Mouse (Mus musculus): ENCODE data around the gene Gng2.

Gene Gng2

DNA sequence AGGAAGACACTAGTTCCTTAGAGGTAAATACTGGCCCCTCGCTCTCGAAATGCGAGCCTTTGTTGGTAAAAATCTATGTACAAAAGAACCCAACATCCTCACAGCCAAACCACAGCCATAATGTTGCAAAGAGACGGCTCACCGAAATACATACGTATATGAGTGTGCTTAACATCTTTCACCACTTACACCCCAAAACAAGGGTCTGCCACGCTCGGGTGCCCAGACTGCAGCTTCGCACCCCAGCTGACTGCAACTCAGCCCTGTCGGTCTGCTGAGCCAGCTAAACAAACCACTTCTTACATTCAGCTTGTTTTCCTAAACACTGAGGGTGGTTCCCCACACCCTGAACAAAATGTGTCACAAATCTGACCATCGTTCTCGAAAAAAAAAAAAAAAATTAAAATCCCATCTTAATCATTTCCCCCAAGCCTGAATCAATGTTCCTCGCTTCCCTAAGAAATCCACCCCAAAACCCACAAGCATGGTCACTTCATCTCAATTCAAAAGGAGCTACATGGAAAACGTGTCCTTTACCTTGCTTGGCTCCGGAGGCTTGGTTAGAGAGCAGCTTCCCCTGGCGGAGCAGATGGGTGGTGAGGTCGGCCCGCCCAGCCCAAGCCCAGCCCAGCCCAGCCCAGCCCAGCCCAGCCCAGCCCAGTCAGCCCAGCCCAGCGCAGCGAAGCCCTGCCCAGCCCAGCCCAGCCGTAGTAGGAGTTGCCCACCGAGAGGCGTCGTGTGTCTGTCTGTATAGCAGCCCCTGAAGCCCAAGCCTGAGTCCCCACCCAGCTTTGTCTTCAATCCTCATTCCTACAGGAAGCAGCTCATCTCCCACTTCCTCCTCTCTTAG, 781 bp downstream of the Gng2 start:
- peak; percentile 77 to 78 for DNase-seq

DNA sequence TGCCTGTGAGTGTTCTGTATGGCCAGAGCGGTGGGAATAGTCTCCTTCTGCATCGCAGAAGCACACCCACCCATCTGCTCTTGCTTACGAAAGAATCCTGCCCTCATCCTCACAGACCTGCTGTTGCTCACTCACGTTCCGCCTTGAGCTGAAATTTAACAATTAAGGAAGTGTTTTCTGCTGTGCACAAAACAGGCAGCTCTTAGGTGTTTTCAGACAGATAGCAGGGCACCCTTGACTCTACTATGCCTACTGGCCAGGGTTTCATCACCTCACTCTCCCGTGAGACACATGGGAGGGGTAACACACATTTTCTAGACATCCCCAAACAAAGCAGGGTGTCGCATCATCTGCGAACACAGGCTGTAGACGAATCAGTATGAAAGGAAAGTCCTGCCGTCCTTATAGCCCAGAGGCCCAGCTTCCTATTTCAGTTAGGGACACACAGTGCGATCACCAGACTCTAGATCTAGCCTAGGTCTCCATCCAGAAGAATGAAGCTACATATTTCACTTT, 2.4 kb downstream of the Gng2 start:
- DNase-seq: peak; percentile 24 to 46

DNA sequence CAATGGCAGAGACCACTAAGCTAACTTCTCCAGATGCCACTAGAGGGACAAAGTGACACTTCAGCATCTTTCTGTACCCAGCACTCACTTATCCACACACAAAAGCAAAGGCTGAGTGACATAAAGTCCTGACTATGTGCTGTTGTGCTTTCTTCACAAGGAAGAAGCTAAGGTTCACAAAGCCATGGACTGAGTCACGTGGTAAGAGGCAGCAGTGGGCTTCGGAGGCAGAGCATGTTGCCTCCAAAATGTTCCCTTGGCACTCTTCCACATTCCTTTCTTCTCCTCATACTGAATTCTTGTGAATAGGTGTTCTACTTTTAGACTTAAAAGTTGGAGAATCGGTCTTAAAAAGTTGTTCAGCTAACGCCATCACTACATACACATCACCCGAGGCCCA, 3.0 kb downstream of the Gng2 start:
- DNase-seq: no peak

DNA sequence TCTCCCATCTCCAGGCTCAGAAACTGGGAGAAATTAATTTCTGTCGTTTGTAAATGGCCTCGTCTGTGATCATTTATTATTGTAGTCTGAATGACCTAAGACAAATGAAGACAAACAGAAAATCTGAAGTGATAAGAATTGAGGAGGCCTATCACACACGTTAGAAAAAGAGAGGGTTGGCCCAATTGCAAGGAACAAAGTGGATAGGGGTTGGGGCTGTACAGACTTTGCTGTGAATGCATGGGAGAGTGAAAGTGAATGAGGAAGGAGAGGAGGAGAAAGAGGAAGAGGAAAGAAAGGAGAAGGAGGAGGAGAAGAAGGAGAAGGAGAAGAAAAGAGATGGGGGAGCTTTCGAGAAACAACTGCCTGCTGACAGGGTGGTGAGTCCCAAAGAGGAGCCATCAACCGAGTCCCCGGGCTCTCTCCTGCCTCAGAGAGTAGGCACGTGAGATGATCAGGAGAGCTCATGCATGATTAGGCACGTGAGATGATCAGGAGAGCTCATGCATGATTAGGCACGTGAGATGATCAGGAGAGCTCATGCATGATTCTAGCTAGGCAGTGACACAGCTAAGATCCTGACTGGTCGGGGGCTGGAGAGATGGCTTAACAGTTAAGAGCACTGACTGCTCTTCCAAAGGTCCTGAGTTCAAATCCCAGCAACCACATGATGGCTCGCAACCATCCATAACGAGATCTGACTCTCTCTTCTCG, 5.0 kb downstream of the Gng2 start:
- DNase-seq: no peak

DNA sequence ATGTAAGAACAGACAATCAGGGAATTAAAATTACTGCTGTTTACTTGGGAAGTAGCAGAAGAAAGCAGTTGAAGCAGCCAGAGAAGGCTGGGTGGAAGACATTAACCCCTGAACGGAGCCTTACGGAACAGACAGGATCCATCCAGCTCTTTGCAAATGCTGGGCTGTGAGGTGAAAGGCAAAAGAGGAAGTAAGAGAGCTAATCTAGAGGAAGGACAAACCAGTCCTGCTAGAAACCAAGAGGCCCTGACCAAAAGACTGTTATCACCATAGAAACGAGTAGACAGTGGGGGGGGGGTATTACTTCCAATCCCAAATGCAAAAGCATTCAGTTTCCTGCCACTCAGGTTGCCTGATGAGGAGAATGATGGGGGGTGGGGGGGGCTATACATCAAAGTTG, 6.6 kb downstream of the Gng2 start:
- DNase-seq: no peak

DNA sequence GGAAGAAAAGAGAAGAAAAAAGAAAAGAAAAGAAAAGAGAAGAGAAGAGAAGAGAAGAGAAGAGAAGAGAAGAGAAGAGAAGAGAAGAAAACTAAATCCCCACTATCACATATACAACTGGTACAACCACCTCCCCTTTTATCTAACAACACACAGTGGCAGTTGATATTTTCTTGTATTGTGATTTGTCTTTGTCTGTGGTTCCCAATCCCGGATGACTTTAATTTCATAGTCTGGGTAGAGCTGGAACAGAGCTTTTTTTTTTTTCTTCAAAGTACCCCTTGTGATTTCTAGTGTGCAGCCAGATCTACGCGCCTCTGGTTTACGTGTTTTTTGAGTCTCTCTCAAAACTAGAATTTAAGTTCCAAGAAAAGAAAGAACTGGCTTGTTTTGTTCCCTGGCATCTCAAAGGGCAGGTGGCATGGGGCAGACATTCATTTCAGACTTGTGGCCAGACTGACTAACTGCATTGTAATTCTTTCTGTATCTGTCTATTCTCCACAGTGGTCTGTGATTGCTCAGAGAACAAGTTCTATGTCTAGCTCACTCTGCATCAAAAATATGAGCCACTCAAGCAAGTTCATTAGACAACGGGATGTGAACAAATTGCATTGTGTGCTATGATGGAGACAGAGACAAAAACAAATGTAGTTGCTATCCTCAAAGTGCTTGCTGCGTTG, 7.2 kb downstream of the Gng2 start:
- DNase-seq: no peak

DNA sequence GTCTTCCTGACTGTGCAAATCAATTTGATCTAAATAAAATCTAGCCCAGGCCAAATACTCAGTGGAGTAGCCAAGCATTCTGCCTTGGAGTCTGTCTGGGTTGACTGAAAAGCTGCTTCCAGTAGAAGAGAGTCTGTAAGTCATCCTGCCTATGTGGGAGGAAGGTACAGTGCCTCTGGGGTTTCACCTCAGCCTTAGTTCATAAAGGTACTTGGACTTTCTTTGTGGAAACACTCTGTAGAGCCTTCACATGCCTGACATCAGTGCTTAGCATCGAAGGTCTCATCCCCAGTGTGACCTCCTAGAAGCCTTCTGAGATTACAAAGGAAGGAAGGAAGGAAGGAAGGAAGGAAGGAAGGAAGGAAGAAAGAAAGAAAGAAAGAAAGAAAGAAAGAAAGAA, 7.9 kb downstream of the Gng2 start:
- DNase-seq: no peak

DNA sequence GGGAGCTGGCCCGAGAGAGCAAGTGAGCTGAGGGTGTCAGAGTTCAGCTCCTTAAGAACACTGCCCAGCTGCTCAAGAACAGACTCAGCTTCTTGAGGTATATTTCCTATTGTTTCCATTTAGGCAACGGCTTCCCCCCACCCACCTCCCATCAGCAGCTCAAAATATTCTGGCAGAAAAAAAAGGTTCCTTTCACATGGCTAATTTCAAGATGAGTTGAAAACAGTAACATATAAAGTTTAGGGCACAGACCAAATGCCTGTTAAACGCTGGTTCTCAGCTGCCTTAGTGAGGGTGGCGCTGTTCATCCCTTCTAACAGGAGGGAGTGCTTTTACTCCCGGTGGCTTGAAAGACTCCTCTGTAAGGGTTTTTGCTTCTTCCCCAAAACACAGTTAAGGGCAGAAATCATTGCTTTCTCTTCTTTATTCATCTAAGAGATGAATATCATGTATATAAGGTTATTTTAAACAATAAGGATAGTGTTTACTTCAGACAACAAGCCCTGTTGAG, 8.4 kb downstream of the Gng2 start:
- no peak for DNase-seq

DNA sequence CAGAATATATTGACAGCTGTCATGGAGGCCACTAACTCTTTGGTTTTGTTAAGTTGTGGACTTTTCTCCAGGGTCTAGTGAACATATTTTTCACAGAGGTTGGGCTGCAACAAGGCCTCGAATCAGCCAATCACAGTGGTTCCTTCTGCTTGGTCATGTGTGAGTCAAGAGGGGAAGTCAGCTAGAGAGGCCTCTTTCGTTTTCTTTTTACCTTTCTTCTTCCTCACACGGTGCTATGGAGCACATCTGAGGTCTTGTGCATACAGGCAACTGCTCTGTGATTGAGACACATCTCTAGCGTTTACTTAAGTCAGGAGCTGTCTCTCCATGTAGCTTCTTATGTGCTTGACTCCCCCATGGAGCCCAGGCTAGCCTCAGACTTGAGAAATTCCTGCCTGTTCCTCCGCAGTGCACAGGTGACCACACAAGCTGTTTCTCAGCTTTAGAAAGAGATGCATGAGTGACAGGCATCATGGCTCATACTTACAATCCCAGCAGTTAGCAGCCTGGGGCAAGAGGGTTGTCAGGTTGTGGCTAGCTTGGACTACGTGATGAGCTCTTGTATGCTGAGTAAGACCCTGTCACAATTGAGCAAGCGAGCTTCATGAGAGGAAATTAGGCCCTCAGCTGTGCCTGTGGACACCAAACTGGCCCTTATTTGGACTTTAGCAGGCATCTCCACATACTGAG, 9.0 kb downstream of the Gng2 start:
- DNase-seq: no peak

DNA sequence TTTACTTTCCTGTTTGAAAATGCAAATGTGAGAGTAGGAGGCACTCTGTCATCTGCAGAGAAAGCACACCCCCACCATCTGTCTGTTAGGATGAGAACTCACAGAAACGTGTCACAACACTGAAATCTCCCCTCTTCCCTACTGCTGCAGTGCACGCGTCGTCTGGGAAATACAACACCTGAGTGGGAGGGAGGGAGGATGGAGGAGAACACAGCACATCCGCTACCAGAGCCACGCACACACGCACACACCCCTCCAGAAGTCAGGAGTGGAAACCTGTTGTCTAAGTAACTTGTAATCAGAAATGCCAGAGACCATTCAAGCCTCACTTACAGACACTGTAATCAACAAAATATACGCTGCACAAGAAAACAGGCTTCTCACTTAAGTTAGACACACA, 9.9 kb downstream of the Gng2 start:
- no peak for DNase-seq

DNA sequence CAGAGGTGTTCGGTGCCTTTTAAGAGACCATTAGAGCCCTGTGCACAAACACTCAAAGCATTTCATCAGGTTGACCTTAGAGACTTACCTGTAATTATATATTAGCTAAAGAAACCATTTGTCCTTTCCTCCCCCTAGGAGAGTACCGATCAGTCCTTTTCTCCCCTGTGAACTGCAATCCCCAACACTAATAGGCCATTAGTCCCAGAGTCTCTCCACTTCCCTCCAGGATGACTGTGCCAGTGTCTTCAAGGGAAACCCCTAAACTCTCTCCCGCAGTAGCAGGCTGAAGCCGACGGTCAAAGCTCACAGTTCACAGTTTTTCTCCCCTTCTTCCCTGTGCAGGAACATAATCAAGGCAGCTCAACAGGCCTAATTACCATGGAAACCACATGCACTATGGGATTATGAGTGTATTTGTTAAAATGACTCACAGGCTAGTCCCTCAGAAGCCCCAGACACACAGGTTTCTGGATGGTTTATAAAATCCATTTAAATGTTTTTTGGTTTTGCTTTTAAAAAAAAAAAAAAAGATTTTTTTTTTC, 13.4 kb downstream of the Gng2 start:
- no peak for DNase-seq

DNA sequence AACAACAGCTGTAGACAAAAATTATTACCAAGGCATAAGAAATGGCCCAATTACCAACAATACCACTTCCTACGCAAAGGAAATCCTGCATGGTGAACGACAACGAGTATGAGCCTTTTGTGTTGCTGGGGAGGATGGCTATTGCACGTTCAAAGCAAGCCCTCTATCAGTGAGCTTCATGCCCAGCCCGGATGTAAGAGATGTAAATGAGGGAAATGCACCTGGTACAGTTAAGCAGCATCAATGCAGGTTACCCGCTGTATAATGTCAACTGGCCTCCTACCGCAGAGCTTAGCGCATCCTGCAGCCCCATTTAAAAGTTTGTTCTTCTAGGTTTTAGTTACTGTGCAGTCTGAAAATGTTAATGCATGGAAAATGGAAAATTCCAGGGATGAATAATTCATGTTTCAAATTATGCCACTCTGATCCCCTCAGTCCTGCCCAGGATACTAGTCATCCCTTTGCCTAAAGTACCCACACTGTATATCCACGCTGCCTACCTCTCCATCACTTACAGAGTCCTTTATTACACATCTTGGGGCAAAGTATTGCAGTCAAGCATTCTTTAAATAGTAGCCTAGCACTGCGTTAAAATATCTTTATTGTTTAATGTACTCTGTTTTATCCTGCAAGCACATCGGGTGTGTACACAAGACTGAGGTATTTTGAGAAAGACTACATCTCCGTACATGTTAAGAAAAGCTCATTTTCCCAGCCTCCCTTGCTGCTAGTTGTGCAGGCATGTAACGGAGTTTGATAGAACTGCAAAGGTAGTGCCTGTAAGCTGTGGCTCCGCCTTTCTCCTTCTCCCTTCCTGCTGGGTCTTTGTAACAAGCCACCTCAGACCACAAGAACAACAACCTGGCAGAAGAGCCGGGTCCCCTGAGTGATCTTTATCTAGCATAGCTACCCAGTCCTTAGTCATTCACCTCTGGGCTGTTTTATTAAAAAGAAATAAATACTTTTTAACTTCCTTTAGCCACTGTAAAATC, 15.2 kb downstream of the Gng2 start:
- no peak for DNase-seq

DNA sequence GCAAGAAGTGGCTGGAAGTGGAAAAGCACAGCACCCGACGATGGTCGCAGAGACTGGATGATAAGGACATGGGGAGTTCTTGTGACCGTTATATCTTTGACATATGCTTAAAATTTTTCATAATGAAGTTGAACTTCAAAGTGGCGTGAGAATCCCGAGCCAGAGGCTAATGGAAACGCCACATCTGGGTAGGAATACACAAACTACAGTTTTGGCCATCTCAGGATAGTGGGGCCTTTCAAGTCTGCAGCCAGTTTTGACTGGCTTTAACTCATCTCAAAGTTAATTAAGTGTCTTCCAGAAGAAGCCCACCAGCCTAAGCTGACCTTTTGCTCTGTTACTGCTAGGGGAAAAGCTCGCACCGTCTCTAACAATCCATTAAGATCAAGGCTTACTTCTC, 17.6 kb downstream of the Gng2 start:
- DNase-seq: no peak

DNA sequence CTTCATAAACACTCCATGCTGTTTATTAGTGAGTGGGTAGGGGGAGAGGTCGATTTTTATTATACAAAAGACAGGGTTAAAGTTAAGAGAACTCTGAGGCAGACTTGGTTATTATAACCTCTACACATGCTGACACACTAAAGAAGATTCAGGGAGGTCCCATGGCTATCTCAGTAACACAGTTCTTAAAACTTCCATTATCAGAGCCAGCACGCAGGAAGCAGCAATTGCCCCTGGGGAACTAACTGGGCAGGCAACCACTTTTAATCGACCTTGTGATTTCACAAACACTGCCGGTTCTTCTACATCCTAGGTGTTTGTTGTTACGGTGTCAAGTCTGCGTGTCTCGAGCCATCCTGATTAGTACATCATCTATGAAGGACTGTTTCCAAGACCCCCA, 22.4 kb downstream of the Gng2 start:
- DNase-seq: no peak

DNA sequence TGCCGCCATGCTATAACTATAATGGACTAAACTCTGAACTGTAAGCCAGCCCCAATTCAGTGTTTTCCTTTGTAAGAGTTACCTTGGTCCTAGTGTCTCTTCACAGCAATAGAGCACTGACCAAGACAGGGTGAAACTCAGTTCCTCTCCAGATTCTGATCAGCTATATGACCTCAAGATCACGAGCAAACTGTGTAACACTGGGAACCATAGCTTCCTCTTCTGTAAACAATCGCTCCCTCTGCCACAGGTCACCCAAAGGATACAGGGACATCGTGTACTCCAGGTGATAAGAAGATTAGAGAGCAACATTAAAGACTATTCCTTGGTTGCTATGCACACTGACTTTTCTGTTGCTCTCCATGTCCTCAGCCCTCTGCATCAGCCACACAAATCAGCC, 26.6 kb downstream of the Gng2 start:
- DNase-seq: no peak

DNA sequence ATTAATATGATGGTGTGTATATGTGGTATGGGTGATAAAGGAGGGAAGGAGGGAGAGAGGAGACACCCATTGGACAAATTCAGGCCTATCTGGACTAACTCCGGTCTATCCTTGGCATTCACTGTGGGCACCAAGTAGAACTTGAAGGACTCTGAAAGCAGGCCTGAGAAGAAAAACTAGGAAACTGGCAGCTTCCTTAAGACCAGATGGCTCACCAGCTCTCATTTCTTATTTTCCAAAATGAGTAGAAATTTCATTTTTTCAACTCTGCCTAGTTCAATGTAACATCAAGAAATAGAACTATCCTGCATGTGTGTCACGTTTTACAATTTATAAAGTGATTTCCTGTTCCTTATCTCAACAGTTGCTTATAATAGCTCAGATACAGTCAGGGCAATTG, 28.0 kb downstream of the Gng2 start:
- DNase-seq: no peak

DNA sequence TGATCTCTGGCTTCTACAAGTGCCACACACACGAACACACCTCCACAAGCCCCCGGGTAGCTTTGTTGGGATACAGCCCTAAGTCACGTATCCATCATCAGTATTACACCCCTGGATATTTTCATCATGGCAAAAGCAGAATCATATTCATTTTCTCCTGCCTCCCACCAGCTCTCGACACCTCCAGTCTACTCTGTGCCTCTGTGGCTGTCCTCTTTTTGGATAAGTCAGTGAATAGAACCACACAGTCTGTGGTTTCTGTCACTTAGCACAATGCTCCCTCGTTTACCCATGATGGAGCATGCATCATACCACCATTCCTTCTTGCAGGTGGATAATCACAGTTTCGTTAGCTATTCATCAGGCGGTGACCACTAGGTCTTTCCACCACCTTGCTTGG, 31.2 kb downstream of the Gng2 start:
- no peak for DNase-seq

DNA sequence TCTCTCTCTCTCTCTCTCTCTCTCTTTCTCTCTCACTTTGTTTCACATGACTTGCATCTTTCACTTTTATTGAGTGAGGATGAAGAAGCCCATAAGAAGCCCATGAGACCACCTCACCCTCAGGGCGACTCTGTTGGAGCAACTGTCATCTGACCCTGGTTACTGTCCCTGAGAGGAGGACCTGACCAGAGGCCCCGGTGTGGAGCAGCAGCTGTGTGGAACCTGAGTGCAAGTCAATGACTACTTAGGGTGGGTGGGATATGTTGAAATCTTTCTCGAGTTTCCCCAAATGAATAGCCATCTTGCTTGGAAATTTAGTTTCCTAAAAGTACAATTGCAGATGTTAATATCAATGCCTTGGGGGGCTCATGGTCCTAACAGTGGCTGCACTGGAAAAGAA, 34.7 kb downstream of the Gng2 start:
- no peak for DNase-seq

DNA sequence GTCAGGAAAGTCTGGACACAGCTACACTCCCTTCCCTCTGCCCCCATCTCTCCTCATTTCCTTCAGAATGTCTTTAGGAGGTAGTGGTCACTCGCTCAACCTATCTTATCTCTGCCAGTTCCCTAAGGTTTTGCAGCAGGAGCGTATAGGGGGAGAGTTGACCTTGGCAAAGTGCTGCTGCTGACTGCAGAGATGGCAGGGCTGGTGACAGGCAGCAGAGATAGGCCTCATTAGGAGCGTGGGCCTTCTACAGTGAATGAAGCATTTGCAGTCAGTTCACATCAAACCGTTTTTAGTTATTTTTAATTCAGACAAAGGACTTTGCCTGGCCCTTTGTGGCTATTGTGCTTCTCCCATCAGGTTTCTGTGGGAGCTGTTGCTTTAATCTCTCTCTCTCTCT, 35.1 kb downstream of the Gng2 start:
- DNase-seq: no peak

DNA sequence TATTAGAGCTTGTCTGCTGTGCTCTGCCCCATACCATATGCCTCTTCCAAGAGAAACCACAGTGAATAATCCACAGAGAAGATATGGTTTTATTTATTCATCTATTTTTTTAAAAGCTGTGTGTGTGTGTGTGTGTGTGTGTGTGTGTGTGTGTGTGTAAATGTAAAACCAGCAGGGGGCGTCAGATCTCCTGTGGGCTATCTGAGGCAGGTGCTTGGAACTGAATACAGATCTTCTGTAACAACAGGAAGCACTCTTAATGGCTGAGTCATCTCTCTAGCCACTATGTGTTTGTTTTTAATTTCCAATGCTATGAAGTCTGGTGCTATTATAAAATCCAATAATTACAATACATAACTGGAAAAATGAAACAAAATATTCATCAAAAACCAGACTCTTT, 37.4 kb downstream of the Gng2 start:
- DNase-seq: no peak

DNA sequence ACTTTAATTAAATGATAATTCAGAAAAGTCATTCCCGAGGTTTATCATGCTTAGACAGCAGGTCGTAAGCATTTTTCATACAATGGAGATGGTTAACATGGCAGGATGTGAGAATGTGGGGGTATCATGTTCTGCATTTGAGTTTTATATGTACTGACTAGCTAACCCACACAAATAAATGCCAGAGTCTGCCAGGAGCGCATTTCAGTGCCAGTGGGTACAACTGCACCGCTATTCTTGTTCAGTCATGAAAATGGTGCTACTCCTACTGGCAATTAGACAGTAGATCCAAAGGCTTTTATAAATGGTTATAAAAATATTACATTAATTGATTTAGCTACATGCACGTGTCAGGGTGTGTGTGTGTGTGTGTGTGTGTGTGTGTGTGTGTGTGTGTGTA, 38.9 kb downstream of the Gng2 start:
- no peak for DNase-seq

All from cerebellum, postnatal 36 days (tissue).